Mouse (Mus musculus) stomach, embryonic 14.5 days (tissue): ENCODE data around the gene Hic1. TPM values are rescaled to one million over a fixed set of nuclear protein-coding genes. Genes with fewer than 3 reads are reported as not detected.
A peak's percentile ranks its signal among the peaks of the same experiment; 100 is the strongest.

ENCODE experiments used
- ATAC-seq: fragments of 200-750 bp; cut with Nextera tagmentation; 2 replicates; pipeline ENCODE4 v1.8.0; 2017; ENCODE audit warnings: low read depth, moderate TSS enrichment; ENCODE audit not compliant: insufficient number of reproducible peaks, insufficient read depth, low FRiP score
- H3K27ac ChIP-seq: fragments of 300-500 bp; sonication (generic); 2 replicates; pipeline ENCODE4 v1.5.1; 2014; ENCODE audit warnings: mild to moderate bottlenecking, low read length, moderate library complexity, mixed read lengths
- H3K27me3 ChIP-seq: fragments of 300-500 bp; sonication (generic); 2 replicates; pipeline ENCODE4 v1.6.1; 2014; ENCODE audit warnings: low read length, control low read depth, mixed read lengths; ENCODE audit not compliant: control insufficient read depth, insufficient read depth
- H3K36me3 ChIP-seq: fragments of 300-500 bp; sonication (generic); 2 replicates; pipeline ENCODE4 v1.6.1; 2014; ENCODE audit warnings: mild to moderate bottlenecking, control low read depth, low read length, moderate library complexity, mixed read lengths; ENCODE audit not compliant: control insufficient read depth, insufficient read depth
- H3K4me1 ChIP-seq: fragments of 300-500 bp; sonication (generic); 2 replicates; pipeline ENCODE4 v1.6.1; 2014; ENCODE audit warnings: low read length, control low read depth, mixed read lengths; ENCODE audit not compliant: control insufficient read depth, insufficient read depth
- H3K4me2 ChIP-seq: fragments of 300-500 bp; sonication (generic); replicated peaks from 2 replicates; pipeline ENCODE4 v1.6.1; 2014; ENCODE audit warnings: low read depth, low read length, control low read depth
- H3K4me3 ChIP-seq: fragments of 300-500 bp; sonication (generic); 2 replicates; pipeline ENCODE4 v1.5.1; 2014; ENCODE audit warnings: low read depth, low read length, control low read depth
- H3K9ac ChIP-seq: fragments of 300-500 bp; sonication (generic); replicated peaks from 2 replicates; pipeline ENCODE4 v1.6.1; 2014; ENCODE audit warnings: low read depth, mild to moderate bottlenecking, control low read depth, low read length, moderate library complexity, mixed read lengths
- H3K9me3 ChIP-seq: fragments of 300-500 bp; sonication (generic); 2 replicates; pipeline ENCODE4 v1.6.1; 2016; ENCODE audit warnings: low read depth, low read length, control low read depth; ENCODE audit not compliant: control insufficient read depth
- WGBS: fragments of 180-500 bp; shearing (Covaris S2); extraction: QIAGEN DNeasy Blood & Tissue Kit; methylation state at CpG from one replicate; pipeline ENCODE4 v1.1.7; 2014; 5-methylcytosine and 5-hydroxymethylcytosine counted together
- polyA plus RNA-seq: library from polyadenylated mRNA; unstranded; fragments of >200 nt; fragmentation: Nextera tagmentation; extraction: Ambion mirVana; gene quantifications from 2 replicates; pipeline ENCODE4 v1.2.1, GENCODE M21; 2014

Gene Hic1
- polyA plus RNA-seq, 1 experiment from 2014 or later: 13.8 TPM

DNA sequence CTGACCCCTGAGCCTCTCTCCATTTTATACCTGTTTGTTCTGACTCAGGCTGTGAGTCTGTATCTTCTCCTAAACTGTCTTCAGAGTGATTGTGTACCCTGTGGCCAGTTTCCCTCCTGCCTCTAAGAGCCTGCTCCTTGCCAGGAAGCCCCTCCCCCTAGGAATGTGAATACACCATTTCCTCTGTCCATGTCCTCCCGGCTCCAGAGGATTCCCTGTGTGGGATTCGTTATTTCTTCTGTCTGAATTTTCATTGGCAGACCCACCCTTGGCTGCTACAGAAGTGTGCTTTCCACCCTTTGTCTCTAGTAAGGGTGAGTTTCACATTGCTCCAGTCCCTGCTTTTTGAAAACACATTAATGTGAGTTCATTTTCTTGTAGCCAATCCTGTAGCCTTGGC is 35.4 kb downstream of the Hic1 start:
- ATAC-seq: peak; percentile 82; the same call in 1 of the 2 replicates
- Histone ChIP-seq H3K9ac (no peak overlapping the region), H3K36me3 (no peaks in the 10 kb centered on the region), H3K27me3 (no peaks in the 10 kb centered on the region), H3K4me3 (no peak overlapping the region), H3K4me2 (no peak overlapping the region), H3K4me1 (peaks cover 19% of the 10 kb centered on the region), H3K27ac (peak overlapping the region; percentile 46; the same call in 1 of the 2 replicates), H3K9me3 (no peaks in the 10 kb centered on the region)
- WGBS: 1% methylated on average over 2 of the region's 2 CpGs

DNA sequence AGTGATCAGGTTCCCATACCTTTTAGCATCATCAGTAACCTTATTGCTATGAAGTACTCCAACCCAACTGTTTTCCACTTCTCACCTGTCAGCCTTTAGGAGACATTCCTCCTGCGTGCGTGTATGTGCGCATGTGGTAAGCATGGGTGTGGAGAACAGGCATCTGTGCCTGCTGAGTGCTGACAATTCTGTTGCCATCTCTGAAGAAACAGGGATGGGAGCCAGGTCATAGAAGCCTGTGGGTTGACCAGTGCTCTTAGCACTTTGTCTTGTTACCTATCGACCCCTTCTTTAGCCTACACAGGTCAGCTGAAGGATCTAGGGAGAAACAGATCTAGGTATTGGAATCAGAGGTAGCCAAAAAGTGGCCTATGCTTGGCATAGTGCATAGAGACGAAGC is 35.9 kb downstream of the Hic1 start:
- Histone ChIP-seq H3K4me1 (peaks cover 14% of the 10 kb centered on the region; the same call in 1 of the 2 replicates), H3K9ac (no peak overlapping the region), H3K27me3 (no peaks in the 10 kb centered on the region), H3K4me3 (no peak overlapping the region), H3K9me3 (no peaks in the 10 kb centered on the region), H3K36me3 (no peaks in the 10 kb centered on the region), H3K27ac (peak overlapping the region; percentile 46; the same call in 1 of the 2 replicates), H3K4me2 (no peak overlapping the region)
- WGBS: 81% methylated on average over 5 of the region's 5 CpGs
- no peak for ATAC-seq

DNA sequence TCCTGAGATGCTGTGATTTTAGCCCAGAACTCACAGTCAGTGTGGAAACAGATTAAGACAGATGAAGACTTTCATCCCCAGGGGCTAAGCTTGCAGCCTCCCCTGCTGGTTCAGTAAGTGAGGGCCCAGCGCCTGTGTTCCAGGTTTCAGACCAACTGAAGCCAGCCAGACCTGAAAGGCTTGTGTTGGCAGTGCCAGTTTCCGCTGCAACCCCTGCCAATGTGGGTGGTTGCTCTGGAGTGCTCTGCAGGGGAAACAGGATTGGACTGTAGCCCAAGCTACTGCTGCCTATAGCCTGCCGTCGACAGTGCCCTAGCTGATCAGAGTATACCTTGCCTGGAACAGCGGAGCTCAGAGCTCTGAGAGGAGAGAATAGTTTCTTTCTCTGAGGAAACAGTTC is 37.0 kb downstream of the Hic1 start:
- no peak overlapping the region for H3K9ac ChIP-seq
- 81% methylated on average over 5 of the region's 5 CpGs for WGBS
- no peak overlapping the region; the same call in 1 of the 2 replicates for H3K27ac ChIP-seq
- H3K4me1 ChIP-seq: peaks cover 13% of the 10 kb centered on the region; the same call in 1 of the 2 replicates
- H3K36me3 ChIP-seq: no peaks in the 10 kb centered on the region
- H3K4me2 ChIP-seq: no peak overlapping the region
- no peak for ATAC-seq
- no peaks in the 10 kb centered on the region for H3K9me3 ChIP-seq
- H3K4me3 ChIP-seq: no peak overlapping the region
- H3K27me3 ChIP-seq: no peaks in the 10 kb centered on the region

DNA sequence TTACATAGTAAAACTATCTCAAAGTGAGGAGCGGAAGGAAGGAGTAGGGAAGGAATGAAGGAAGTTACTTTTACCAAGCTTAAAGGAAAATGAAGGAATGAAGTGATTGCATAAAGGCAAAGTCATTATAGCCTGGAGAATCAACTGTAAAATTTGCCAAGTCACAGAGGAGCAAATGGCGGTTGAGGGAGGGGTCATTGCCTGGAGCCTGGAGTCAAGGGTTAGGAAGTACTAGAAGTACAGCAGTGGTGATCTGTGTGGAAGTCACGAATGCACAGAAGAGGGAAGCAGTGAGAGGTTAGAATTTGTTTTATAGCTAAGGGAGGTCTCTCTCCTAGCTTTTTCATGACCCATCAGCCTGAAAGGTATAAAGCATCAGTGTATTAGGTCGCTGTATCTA is 38.0 kb downstream of the Hic1 start:
- Histone ChIP-seq H3K9ac (no peak overlapping the region), H3K27me3 (no peaks in the 10 kb centered on the region), H3K4me2 (no peak overlapping the region), H3K36me3 (no peaks in the 10 kb centered on the region), H3K4me3 (no peak overlapping the region), H3K27ac (no peak overlapping the region), H3K9me3 (no peaks in the 10 kb centered on the region), H3K4me1 (peaks cover 13% of the 10 kb centered on the region; the same call in 1 of the 2 replicates)
- WGBS: 75% methylated on average over 4 of the region's 4 CpGs
- ATAC-seq: no peak

DNA sequence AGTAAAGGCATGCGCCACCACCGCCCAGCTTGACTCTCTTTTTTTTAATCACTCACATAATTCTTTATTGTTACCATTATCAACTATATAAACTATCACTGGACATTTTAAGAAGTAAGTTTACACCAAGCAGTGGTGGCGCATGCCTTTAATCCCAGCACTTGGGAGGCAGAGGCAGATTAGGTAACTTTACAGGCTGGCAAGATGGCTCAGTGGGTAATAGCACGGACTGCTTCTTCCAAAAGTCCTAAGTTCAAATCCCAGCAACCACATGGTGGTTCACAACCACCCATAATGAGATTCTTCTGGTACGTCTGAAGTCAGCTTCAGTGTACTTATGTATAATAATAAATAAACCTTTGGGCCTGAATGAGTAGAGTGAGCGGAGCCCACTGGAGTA is 39.8 kb downstream of the Hic1 start:
- 92% methylated on average over 6 of the region's 6 CpGs for WGBS

DNA sequence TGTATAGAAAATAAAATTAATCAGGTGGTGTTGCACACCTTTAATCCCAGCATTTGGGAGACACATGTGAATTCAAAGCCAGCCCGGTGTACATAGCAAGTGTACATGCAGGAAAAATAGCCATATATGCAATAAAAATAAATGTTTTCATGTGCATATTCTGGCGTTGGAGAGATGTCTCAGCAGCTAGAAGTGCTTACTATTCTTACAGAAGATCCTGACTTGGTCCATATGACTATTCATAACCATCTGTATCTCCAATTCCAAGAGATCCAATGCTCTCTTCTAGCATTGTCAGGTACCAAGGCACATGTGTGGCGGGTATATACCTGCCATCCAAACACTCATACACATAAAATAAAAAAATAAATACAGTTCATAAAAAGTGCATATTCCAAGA is 42.9 kb downstream of the Hic1 start:
- no peaks in the 10 kb centered on the region for H3K9me3 ChIP-seq
- H3K27me3 ChIP-seq: no peaks in the 10 kb centered on the region
- H3K36me3 ChIP-seq: no peaks in the 10 kb centered on the region
- H3K27ac ChIP-seq: no peak overlapping the region
- WGBS: 91% methylated on average over 3 of the region's 3 CpGs
- no peak overlapping the region for H3K4me2 ChIP-seq
- H3K4me1 ChIP-seq: no peaks in the 10 kb centered on the region
- no peak overlapping the region for H3K9ac ChIP-seq
- H3K4me3 ChIP-seq: no peak overlapping the region
- ATAC-seq: no peak

More for the DNA sequence above, 39.8 kb downstream of the Hic1 start:
- no peaks in the 10 kb centered on the region for H3K9me3 ChIP-seq
- H3K27ac ChIP-seq: no peak overlapping the region
- no peaks in the 10 kb centered on the region for H3K27me3 ChIP-seq
- H3K9ac ChIP-seq: no peak overlapping the region
- H3K4me3 ChIP-seq: no peak overlapping the region
- no peak overlapping the region for H3K4me2 ChIP-seq
- no peaks in the 10 kb centered on the region for H3K36me3 ChIP-seq
- H3K4me1 ChIP-seq: peaks cover 9% of the 10 kb centered on the region; the same call in 1 of the 2 replicates
- no peak for ATAC-seq

DNA sequence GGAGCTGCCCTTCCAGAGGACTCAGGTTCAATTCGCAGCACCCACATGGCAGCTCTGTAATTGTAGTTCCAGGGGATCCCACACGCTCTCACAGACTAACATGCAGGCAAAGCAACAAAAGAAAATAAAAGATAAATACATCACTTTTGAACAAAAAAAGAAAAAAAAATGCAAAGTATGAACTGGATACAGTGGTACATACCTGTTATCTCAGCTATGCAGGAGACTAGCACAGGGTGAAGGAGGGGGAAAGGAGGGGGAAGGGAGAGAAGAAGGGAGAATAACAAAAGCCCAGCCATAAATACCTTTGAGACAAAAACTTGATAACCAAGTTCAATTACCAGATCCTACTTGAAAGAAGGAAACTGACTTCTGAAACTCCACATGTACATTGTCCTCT is 44.9 kb downstream of the Hic1 start:
- no peaks in the 10 kb centered on the region for H3K27me3 ChIP-seq
- no peak overlapping the region for H3K4me2 ChIP-seq
- no peak overlapping the region for H3K9ac ChIP-seq
- no peaks in the 10 kb centered on the region for H3K4me1 ChIP-seq
- H3K9me3 ChIP-seq: no peaks in the 10 kb centered on the region
- H3K4me3 ChIP-seq: no peak overlapping the region
- H3K27ac ChIP-seq: no peak overlapping the region
- no peak for ATAC-seq
- H3K36me3 ChIP-seq: no peaks in the 10 kb centered on the region
- 85% methylated on average over 2 of the region's 2 CpGs for WGBS

DNA sequence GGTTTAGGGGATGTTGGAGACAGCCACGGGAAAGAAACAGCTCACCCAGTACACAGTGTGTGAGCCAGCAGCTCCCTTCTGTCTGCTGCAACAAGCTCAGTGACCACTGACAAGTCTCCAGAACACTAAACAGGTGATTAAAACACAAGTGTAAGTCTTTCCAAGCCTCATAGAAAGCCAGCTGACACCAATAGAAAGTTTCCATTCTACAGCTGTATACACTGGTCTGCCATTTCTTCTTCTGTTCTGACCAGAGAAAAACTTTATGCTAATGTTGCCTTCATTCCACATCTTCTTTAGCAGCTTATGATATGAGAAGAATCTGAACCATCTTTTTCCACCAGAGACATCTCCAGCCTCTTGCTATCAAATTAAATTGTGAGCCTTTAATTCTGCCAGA is 48.0 kb downstream of the Hic1 start:
- 56% methylated on average over 1 of the region's 1 CpGs for WGBS
- no peak overlapping the region for H3K27ac ChIP-seq

DNA sequence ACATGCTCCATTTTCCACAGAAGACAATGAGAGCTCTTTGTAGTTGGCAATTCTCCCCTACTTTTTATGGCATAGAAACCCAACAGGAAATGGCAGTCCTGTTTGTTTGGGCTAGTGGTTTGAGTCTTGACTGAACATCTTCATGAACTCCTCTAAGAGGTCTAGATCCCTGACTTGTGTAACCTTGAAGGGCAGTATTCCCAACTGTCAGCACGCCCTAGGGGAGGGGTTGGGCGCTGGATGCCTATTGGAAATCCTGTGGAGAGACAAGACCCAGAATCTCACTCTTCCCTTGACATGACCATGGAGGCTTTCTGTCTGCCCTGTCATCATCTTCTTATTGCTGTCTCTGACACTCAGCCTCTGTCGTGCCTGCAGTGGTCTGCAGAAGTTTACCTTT is 49.5 kb downstream of the Hic1 start:
- Histone ChIP-seq H3K4me2 (no peak overlapping the region), H3K9ac (no peak overlapping the region), H3K4me3 (no peak overlapping the region), H3K27me3 (no peaks in the 10 kb centered on the region), H3K9me3 (no peaks in the 10 kb centered on the region), H3K4me1 (no peaks in the 10 kb centered on the region), H3K36me3 (no peaks in the 10 kb centered on the region), H3K27ac (no peak overlapping the region)
- WGBS: 78% methylated on average over 3 of the region's 3 CpGs
- ATAC-seq: no peak

More for the DNA sequence above, 48.0 kb downstream of the Hic1 start:
- no peak overlapping the region for H3K4me3 ChIP-seq
- H3K4me1 ChIP-seq: no peaks in the 10 kb centered on the region
- no peaks in the 10 kb centered on the region for H3K9me3 ChIP-seq
- H3K27me3 ChIP-seq: no peaks in the 10 kb centered on the region
- H3K9ac ChIP-seq: no peak overlapping the region
- no peaks in the 10 kb centered on the region for H3K36me3 ChIP-seq
- H3K4me2 ChIP-seq: no peak overlapping the region
- no peak for ATAC-seq
